Mouse (Mus musculus): Measurements from ENCODE around the gene Tomm40. TPM values are rescaled to one million over a fixed set of nuclear protein-coding genes. Genes with fewer than 3 reads are reported as not detected.

Tomm40 gene
- polyA plus RNA-seq, 1 experiment from 2014 or later, result 138 TPM

GRCm38 (mm10) chr7:19736389-19737057 lies 21.3 kb upstream of the Tomm40 start:
- WGBS, result 94% methylated on average over 16 of the region's 16 CpGs
- H3K4me2 ChIP-seq, result no peak overlapping the region
- H3K9ac ChIP-seq (ENCODE audit: low read length), result no peak overlapping the region
- H3K27me3 ChIP-seq (ENCODE audit: control insufficient read depth, insufficient read depth, low read length), result no peaks in the 10 kb centered on the region
- no peak for DNase-seq (ENCODE audit: low spot score, missing footprints)
- no peak overlapping the region for H3K4me3 ChIP-seq (ENCODE audit: low read depth, low read length)
- ATAC-seq (ENCODE audit: low FRiP score), result no peak
- peaks cover 9% of the 10 kb centered on the region; the same call in 1 of the 2 replicates for H3K36me3 ChIP-seq (ENCODE audit: control insufficient read depth, insufficient read depth, low read length)
- H3K4me1 ChIP-seq (ENCODE audit: control insufficient read depth, insufficient read depth, low read length), result peaks cover 1% of the 10 kb centered on the region; the same call in 1 of the 2 replicates
- H3K9me3 ChIP-seq (ENCODE audit: control insufficient read depth, low read length), result no peaks in the 10 kb centered on the region
- H3K27ac ChIP-seq (ENCODE audit: low read depth, low read length), result no peak overlapping the region

DNA sequence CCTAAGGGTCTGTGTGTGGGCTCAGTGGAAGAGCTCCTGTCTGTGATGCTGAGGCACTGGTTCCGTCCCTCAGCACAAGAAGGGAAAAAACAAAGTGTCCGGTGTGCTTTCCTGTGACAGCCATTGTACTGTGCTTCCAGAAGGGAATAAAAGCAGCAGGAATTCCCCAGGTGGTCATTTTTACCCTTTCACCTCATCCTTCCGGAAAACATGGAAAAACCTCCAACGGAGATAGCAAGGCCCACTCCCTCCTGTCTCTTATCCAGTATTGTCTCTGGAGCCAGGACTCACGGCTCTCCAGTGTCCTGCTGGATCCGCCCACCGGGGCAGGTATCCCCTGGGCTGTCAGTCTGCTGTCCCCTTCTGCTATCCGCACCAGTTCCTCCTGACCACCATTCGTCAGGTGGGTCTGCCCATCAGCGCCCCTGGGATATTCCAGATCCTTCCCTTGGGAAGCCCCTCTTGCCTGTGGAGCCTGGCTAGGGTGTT lies 19.0 kb upstream of the Tomm40 start:
- peaks cover 19% of the 10 kb centered on the region for H3K36me3 ChIP-seq (ENCODE audit: control insufficient read depth, insufficient read depth, low read length)
- no peak overlapping the region for H3K9ac ChIP-seq (ENCODE audit: low read length)
- H3K27me3 ChIP-seq (ENCODE audit: control insufficient read depth, insufficient read depth, low read length), result no peaks in the 10 kb centered on the region
- no peak for DNase-seq (ENCODE audit: low spot score, missing footprints)
- H3K9me3 ChIP-seq (ENCODE audit: control insufficient read depth, low read length), result no peaks in the 10 kb centered on the region
- no peaks in the 10 kb centered on the region for H3K4me1 ChIP-seq (ENCODE audit: control insufficient read depth, insufficient read depth, low read length)
- H3K4me3 ChIP-seq (ENCODE audit: low read depth, low read length), result no peak overlapping the region
- no peak for ATAC-seq (ENCODE audit: low FRiP score)
- H3K27ac ChIP-seq (ENCODE audit: low read depth, low read length), result no peak overlapping the region
- WGBS, result 87% methylated on average over 10 of the region's 10 CpGs
- H3K4me2 ChIP-seq, result no peak overlapping the region

GRCm38 (mm10) chr7:19726541-19726940 lies 11.3 kb upstream of the Tomm40 start:
- Histone ChIP-seq H3K4me2 (no peak overlapping the region), H3K4me1 (ENCODE audit: control insufficient read depth, insufficient read depth, low read length) (no peaks in the 10 kb centered on the region), H3K9me3 (ENCODE audit: control insufficient read depth, low read length) (no peaks in the 10 kb centered on the region), H3K4me3 (ENCODE audit: low read depth, low read length) (no peak overlapping the region), H3K27ac (ENCODE audit: low read depth, low read length) (no peak overlapping the region), H3K9ac (ENCODE audit: low read length) (no peak overlapping the region), H3K27me3 (ENCODE audit: control insufficient read depth, insufficient read depth, low read length) (no peaks in the 10 kb centered on the region), H3K36me3 (ENCODE audit: control insufficient read depth, insufficient read depth, low read length) (peaks cover 12% of the 10 kb centered on the region)
- WGBS, result 96% methylated on average over 4 of the region's 4 CpGs
- no peak for DNase-seq (ENCODE audit: low spot score, missing footprints)
- no peak for ATAC-seq (ENCODE audit: low FRiP score)

GRCm38 (mm10) chr7:19724167-19724566 lies 8.9 kb upstream of the Tomm40 start:
- DNase-seq (ENCODE audit: low spot score, missing footprints) (no peak), ATAC-seq (ENCODE audit: low FRiP score) (no peak)
- Histone ChIP-seq H3K9me3 (ENCODE audit: control insufficient read depth, low read length) (peaks cover 3% of the 10 kb centered on the region; the same call in 1 of the 2 replicates), H3K4me3 (ENCODE audit: low read depth, low read length) (no peak overlapping the region), H3K36me3 (ENCODE audit: control insufficient read depth, insufficient read depth, low read length) (peaks cover 2% of the 10 kb centered on the region), H3K9ac (ENCODE audit: low read length) (no peak overlapping the region), H3K27me3 (ENCODE audit: control insufficient read depth, insufficient read depth, low read length) (no peaks in the 10 kb centered on the region), H3K4me1 (ENCODE audit: control insufficient read depth, insufficient read depth, low read length) (no peaks in the 10 kb centered on the region), H3K4me2 (no peak overlapping the region), H3K27ac (ENCODE audit: low read depth, low read length) (no peak overlapping the region)
- 93% methylated on average over 12 of the region's 12 CpGs for WGBS

DNA sequence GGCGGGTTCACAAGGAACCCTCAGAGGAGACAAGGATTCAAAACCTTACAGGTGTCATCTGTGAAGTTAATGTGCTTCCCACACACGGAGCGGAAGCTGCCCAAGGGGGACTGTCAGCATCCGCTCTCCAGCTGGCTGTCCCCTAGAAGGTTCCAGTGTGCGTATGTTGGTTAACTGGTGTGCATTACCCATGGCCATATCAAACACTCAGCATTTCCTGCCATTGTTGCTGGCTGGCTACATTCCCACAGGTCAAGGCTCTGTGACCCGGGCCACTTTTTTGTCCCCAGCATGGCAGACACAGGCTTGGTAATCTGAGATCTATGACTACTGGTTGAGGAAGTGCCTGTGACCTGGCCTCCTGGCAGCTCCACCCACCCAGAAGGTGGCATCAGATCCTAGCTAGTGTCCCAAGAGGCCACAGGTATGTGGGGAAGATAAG lies 7.5 kb upstream of the Tomm40 start:
- no peak for ATAC-seq (ENCODE audit: low FRiP score)
- no peak overlapping the region for H3K27ac ChIP-seq (ENCODE audit: low read depth, low read length)
- H3K27me3 ChIP-seq (ENCODE audit: control insufficient read depth, insufficient read depth, low read length), result no peaks in the 10 kb centered on the region
- no peak for DNase-seq (ENCODE audit: low spot score, missing footprints)
- H3K4me1 ChIP-seq (ENCODE audit: control insufficient read depth, insufficient read depth, low read length), result no peaks in the 10 kb centered on the region
- H3K9me3 ChIP-seq (ENCODE audit: control insufficient read depth, low read length), result peaks cover 3% of the 10 kb centered on the region; the same call in 1 of the 2 replicates
- H3K4me2 ChIP-seq, result no peak overlapping the region
- peaks cover 2% of the 10 kb centered on the region for H3K36me3 ChIP-seq (ENCODE audit: control insufficient read depth, insufficient read depth, low read length)
- no peak overlapping the region for H3K9ac ChIP-seq (ENCODE audit: low read length)
- WGBS, result 91% methylated on average over 6 of the region's 6 CpGs
- no peak overlapping the region for H3K4me3 ChIP-seq (ENCODE audit: low read depth, low read length)

DNA sequence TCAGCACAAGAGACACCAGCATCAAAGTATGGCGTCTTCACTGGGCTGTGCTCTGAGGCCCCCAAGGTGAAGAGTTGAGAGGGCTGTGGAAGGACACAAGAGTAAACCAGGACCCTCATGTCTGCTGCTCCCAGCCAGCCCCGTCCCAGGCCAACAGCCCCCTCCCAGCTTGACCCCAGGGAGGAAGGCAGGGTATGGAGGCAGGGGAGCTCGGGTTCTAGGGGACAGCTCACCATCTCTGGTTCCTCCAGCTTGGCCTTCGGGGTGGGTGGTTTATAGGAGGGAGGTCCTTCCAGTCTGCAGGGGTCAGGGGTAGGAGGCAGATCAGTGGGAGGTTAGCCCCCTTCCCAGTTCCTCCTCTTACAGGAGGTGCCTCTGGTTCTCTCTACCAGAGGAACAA lies 4.0 kb upstream of the Tomm40 start:
- peaks cover 3% of the 10 kb centered on the region; the same call in 1 of the 2 replicates for H3K9me3 ChIP-seq (ENCODE audit: control insufficient read depth, low read length)
- H3K27me3 ChIP-seq (ENCODE audit: control insufficient read depth, insufficient read depth, low read length), result no peaks in the 10 kb centered on the region
- ATAC-seq (ENCODE audit: low FRiP score), result no peak
- no peak overlapping the region for H3K4me3 ChIP-seq (ENCODE audit: low read depth, low read length)
- no peak for DNase-seq (ENCODE audit: low spot score, missing footprints)
- no peak overlapping the region for H3K4me2 ChIP-seq
- H3K4me1 ChIP-seq (ENCODE audit: control insufficient read depth, insufficient read depth, low read length), result peaks cover 10% of the 10 kb centered on the region
- H3K27ac ChIP-seq (ENCODE audit: low read depth, low read length), result no peak overlapping the region
- 91% methylated on average over 4 of the region's 4 CpGs for WGBS
- H3K9ac ChIP-seq (ENCODE audit: low read length), result no peak overlapping the region
- H3K36me3 ChIP-seq (ENCODE audit: control insufficient read depth, insufficient read depth, low read length), result no peaks in the 10 kb centered on the region

GRCm38 (mm10) chr7:19718297-19718952 lies 3.2 kb upstream of the Tomm40 start:
- H3K27ac ChIP-seq (ENCODE audit: low read depth, low read length), result no peak overlapping the region
- ATAC-seq (ENCODE audit: low FRiP score), result no peak
- WGBS, result 93% methylated on average over 5 of the region's 5 CpGs
- H3K4me1 ChIP-seq (ENCODE audit: control insufficient read depth, insufficient read depth, low read length), result peaks cover 12% of the 10 kb centered on the region
- H3K4me3 ChIP-seq (ENCODE audit: low read depth, low read length), result no peak overlapping the region
- no peak overlapping the region for H3K4me2 ChIP-seq
- no peaks in the 10 kb centered on the region for H3K36me3 ChIP-seq (ENCODE audit: control insufficient read depth, insufficient read depth, low read length)
- no peaks in the 10 kb centered on the region for H3K27me3 ChIP-seq (ENCODE audit: control insufficient read depth, insufficient read depth, low read length)
- no peak for DNase-seq (ENCODE audit: low spot score, missing footprints)
- H3K9ac ChIP-seq (ENCODE audit: low read length), result no peak overlapping the region
- peaks cover 3% of the 10 kb centered on the region; the same call in 1 of the 2 replicates for H3K9me3 ChIP-seq (ENCODE audit: control insufficient read depth, low read length)

DNA sequence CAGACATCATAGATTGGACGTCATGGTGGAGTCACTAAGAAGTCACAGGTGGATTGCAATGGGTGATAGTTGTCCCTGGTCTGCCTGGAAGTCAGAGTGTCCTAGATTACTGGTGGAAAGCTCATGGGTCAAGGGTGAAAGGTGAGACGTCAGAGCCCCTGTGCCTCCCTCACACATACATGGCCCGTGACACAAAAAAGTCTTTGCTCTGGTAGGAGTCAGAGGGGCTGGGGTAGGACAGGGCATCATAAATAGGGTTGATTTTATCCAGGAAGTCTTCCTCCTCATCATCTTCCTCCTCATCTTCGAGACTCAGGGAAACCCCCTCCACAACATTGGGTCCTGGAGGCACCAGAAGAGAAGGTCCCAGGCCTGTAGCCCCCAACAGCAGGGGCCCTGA lies 2.1 kb upstream of the Tomm40 start:
- Histone ChIP-seq H3K4me2 (no peak overlapping the region), H3K4me1 (ENCODE audit: control insufficient read depth, insufficient read depth, low read length) (peaks cover 12% of the 10 kb centered on the region), H3K9ac (ENCODE audit: low read length) (no peak overlapping the region), H3K27me3 (ENCODE audit: control insufficient read depth, insufficient read depth, low read length) (no peaks in the 10 kb centered on the region), H3K9me3 (ENCODE audit: control insufficient read depth, low read length) (peaks cover 3% of the 10 kb centered on the region; the same call in 1 of the 2 replicates), H3K27ac (ENCODE audit: low read depth, low read length) (no peak overlapping the region), H3K36me3 (ENCODE audit: control insufficient read depth, insufficient read depth, low read length) (no peaks in the 10 kb centered on the region), H3K4me3 (ENCODE audit: low read depth, low read length) (no peak overlapping the region)
- 93% methylated on average over 4 of the region's 4 CpGs for WGBS
- ATAC-seq (ENCODE audit: low FRiP score) (no peak), DNase-seq (ENCODE audit: low spot score, missing footprints) (no peak)

DNA sequence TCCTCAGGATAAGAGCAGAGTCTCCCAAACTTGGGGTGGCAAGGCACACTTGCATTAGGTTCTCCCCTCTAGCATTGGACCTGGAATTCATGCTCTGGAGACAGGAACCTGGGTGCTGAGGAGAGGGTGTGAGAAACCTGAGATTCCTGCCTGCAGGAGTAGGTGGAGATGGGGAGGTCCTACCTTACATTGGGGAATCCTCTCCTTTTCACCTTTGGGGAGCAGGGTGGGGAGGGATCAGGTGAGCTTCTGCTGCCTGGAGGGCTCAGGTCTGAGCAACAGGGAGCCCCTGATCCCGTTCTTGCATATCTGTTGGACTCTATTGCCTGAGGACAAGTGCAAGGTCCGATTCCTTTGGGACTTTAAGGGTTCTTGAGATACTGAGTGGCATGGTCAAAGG lies 1.6 kb upstream of the Tomm40 start:
- Histone ChIP-seq H3K9ac (ENCODE audit: low read length) (peak overlapping the region; percentile 65; the same call in 1 of the 2 replicates), H3K27ac (ENCODE audit: low read depth, low read length) (peak overlapping the region; percentile 89)
- no peak for ATAC-seq (ENCODE audit: low FRiP score)

More for the DNA sequence above, 1.6 kb upstream of the Tomm40 start:
- no peak for DNase-seq (ENCODE audit: low spot score, missing footprints)
- WGBS, result 100% methylated on average over 2 of the region's 2 CpGs
- Histone ChIP-seq H3K36me3 (ENCODE audit: control insufficient read depth, insufficient read depth, low read length) (0 out of 2 replicates have a peak, but pooled peaks cover 2% of the 10 kb centered on the region), H3K27me3 (ENCODE audit: control insufficient read depth, insufficient read depth, low read length) (no peaks in the 10 kb centered on the region), H3K9me3 (ENCODE audit: control insufficient read depth, low read length) (peaks cover 3% of the 10 kb centered on the region; the same call in 1 of the 2 replicates), H3K4me3 (ENCODE audit: low read depth, low read length) (no peak overlapping the region), H3K4me2 (peak overlapping the region; percentile 66), H3K4me1 (ENCODE audit: control insufficient read depth, insufficient read depth, low read length) (peaks cover 12% of the 10 kb centered on the region)
